Mouse (Mus musculus): Measurements from ENCODE around the gene Gm2832.
A peak's percentile ranks its signal among the peaks of the same experiment; 100 is the strongest.
"Not testable (repeated sequence)": the region's sequence is repeated elsewhere in the genome, so short reads cannot be mapped to it uniquely, and the experiment has no call there.

Gene Gm2832

DNA sequence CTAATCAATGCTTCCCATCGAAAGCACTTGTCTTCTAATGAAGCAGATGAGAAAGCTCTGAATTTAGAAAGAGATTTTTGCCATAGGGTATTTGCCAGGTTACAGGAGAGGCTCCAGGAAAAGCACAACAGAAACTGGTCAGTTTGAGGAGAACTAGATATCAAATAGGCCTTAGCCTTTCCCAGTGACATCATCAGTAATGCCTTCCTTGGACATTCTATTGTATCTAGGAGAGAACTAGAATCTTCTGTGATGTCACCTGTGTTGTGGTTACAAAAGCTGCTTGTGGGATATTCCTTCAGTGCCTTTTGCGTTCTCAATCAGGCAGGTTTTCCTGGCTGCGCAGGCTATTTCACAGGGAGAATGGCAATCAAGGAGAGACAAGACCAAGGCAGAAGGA lies at the start of gene Gm2832:
Gm2832 (plus strand) TSS at position 301 of the 400 bp plus-strand sequence.
- not testable (repeated sequence) for DNase-seq

DNA sequence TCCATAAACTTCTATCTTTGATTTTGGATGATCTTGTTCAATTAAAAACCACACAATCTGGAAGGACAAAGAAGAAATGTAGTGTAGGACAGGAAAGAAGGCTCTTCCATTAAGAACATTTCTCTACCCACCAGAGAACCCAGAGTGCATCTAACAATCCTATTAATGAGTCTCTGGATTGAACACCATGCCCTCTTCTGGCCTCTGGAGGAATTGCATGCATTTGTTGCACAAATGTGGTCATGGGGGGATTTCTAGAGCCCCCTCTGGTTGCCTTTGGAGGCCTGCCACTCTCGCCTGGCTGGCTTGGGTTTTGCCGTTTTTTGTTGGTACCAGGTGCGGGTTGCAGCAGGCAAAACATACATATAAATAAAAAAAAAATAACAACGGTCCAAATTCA lies 15.3 kb upstream of the Gm2832 start:
- DNase-seq = peak; percentile 79

DNA sequence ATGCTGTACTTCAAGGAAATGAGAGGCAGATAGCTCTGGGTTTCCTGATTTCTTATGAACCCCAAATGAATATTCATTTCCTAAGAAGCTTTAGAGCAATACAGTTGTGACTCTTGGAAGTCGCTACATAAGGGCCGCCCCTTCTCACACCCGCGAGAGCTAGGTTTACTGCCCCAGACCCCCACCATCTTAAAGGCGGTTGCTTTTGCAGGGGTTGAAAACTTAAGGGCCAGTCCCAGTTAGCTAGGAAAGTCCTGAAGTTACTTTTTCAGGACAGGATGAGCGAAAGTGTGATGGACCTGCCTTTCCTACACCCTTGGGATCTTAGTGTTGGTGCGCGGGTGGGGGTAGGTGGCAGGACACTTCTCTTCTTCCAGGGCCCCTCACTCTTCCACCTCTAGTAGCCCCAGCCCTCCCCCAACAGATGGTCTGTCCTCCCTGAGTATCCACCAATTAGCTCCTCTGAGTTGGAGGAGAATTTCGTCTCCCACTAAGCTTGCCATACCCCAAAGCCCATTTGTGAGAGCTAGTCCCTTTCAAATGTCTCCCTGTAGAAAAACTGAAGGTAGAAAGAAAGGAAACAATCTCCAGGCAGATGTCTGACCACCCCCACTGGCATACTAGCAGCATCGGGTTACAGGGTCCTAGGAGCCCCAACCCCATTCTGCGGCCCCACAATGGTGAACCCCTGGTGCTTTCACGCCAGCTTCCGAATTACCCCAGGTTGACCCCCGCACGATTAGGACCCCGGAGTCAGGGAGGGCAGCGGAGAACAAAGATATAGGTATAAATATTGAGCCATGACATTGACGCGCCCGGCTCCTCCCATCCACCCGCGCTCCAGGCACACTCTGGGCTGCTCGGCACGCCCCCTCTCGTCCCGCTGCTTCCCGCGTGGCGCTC lies 14.5 kb upstream of the Gm2832 start:
- DNase-seq = peak; percentile 25

DNA sequence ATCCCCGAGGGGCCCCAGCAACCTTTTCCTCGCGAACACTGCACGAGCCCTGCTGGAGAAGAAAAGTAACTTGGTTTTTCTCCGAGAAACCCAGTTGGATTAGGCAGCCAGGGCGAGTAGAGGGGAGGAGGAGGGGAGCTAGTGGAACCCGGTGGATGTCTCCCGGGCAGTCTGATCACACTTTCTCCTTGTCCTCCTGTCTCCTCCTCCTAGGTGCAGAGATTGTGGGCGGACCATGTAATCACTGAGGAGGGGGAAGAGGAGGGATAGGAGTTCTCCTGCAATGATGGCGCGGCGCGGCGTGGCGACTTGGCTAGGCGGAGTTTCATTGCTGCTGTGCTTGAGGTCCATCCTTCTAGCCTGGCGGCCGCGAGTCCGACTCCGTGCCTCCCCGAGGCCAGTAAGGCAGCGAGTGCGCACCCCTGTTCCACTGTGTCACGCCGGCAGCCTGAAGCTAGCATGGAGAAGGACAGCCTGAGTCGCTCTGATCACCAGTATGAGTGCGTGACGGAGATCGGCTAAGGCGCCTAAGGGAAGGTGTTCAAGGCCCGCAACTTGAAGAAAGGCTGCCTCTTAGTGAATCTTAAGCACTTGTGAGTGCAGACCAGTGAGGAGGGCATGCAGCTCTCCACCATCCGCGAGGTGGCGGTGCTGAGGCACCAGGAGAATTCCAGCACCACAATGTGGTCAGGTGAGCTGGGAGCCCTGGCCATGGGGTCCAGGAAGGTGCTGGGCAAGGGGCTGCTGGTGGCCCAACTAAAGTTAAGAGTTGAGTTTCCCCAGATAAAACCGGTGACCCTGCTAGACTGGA lies 13.6 kb upstream of the Gm2832 start:
- peak; percentile 67 for DNase-seq

DNA sequence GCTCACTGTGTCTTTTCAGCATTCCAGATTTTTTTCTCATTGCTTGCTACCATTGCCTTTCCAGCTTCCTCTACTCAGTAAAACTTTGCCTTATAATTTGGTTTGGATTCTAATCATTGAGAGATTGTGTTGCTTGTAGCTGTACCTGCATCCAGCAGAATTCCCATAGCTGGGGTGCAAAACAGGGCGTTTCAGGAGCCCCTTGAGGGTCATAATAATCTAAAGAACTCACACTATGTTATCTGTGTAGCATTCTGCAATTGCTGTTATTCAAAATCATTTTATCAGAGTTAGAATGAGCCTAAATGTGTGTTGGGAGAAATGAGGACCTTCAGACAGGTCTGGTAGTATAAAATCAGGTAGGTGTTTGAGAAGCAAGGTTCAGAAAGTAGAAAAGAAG lies 7.4 kb downstream of the Gm2832 start:
- DNase-seq = not testable (repeated sequence)

All from kidney, postnatal 10 days (tissue).